Mouse (Mus musculus) stomach, embryonic 16.5 days (tissue): ENCODE data around the gene Btg3. TPM values are rescaled to one million over a fixed set of nuclear protein-coding genes. Genes with fewer than 3 reads are reported as not detected.

Experiments
- ATAC-seq: fragments of 200-750 bp; cut with Nextera tagmentation; 2 replicates; pipeline ENCODE4 v1.8.0; 2017; ENCODE audit warnings: moderate number of reproducible peaks, moderate TSS enrichment; ENCODE audit not compliant: insufficient read depth, low FRiP score
- H3K27ac ChIP-seq: fragments of 300-500 bp; sonication (generic); 2 replicates; pipeline ENCODE4 v1.5.1; 2014; ENCODE audit warnings: low read length
- H3K27me3 ChIP-seq: fragments of 300-500 bp; sonication (generic); 2 replicates; pipeline ENCODE4 v1.6.1; 2014; ENCODE audit warnings: low read length, control low read depth, mixed read lengths; ENCODE audit not compliant: control insufficient read depth, insufficient read depth
- H3K36me3 ChIP-seq: fragments of 300-500 bp; sonication (generic); 2 replicates; pipeline ENCODE4 v1.6.1; 2014; ENCODE audit warnings: low read length; ENCODE audit not compliant: control insufficient read depth, insufficient read depth
- H3K4me1 ChIP-seq: fragments of 300-500 bp; sonication (generic); 2 replicates; pipeline ENCODE4 v1.6.1; 2014; ENCODE audit warnings: low read length, control low read depth, mixed read lengths; ENCODE audit not compliant: control insufficient read depth, insufficient read depth
- H3K4me2 ChIP-seq: fragments of 300-500 bp; sonication (generic); 2 replicates; pipeline ENCODE4 v1.6.1; 2014; ENCODE audit warnings: low read depth, low read length, mixed read lengths
- H3K4me3 ChIP-seq: fragments of 300-500 bp; sonication (generic); replicated peaks from 2 replicates; pipeline ENCODE4 v1.5.1; 2014; ENCODE audit warnings: mild to moderate bottlenecking, low read length
- H3K9ac ChIP-seq: fragments of 300-500 bp; sonication (generic); 2 replicates; pipeline ENCODE4 v1.6.1; 2014; ENCODE audit warnings: low read length
- H3K9me3 ChIP-seq: fragments of 300-500 bp; sonication (generic); replicated peaks from 2 replicates; pipeline ENCODE4 v1.6.1; 2016; ENCODE audit warnings: low read length, control low read depth; ENCODE audit not compliant: control insufficient read depth
- WGBS: fragments of 180-500 bp; shearing (Covaris S2); extraction: QIAGEN DNeasy Blood & Tissue Kit; methylation state at CpG from one replicate; pipeline ENCODE4 v1.1.7; 2014; 5-methylcytosine and 5-hydroxymethylcytosine counted together
- polyA plus RNA-seq: library from polyadenylated mRNA; unstranded; fragments of >200 nt; fragmentation: Nextera tagmentation; extraction: Ambion mirVana; gene quantifications from 2 replicates; pipeline ENCODE4 v1.2.1, GENCODE M21; 2015

Gene Btg3
- polyA plus RNA-seq, 1 experiment from 2014 or later: 25.3 TPM

DNA sequence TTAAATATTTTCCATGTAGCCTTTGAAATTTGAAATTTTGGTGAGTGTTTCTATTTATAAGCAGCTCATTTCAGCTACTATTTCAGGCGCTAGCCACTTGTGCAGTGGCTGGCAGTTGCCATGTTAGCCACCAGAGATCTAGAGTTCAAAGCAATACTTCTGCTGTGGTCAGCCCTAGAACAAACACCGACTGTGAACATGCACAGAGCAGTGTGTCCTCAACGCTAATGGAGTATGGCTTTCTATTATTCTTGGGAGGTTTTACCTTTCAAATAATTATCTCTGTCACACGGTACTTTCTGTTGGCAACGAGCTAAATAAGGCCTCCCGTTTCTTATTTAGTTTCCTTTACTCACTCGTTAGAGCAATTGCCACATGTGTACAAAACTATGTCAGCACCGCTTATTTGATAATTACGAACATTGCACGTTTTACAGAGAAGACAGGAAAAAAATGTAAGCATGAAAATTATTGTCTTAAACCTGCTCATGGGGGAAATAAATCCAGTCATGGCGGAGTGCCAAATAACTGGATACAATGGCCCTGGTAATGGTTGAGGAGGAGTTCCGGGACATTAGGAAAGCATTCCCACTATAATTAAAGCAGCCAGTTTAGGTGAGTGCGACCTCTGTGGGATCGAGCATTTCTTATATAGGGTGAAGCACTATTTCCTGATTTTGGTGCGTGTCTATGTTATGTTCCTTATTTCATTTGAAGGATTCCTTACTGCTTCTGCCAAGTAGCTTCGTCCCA, 63.7 kb downstream of the Btg3 start:
- ATAC-seq: no peak
- Histone ChIP-seq H3K4me2 (no peak overlapping the region; the same call in 1 of the 2 replicates), H3K4me1 (peaks cover 15% of the 10 kb centered on the region; the same call in 1 of the 2 replicates), H3K27ac (no peak overlapping the region), H3K4me3 (no peak overlapping the region), H3K27me3 (no peaks in the 10 kb centered on the region), H3K9ac (no peak overlapping the region), H3K9me3 (no peaks in the 10 kb centered on the region), H3K36me3 (no peaks in the 10 kb centered on the region)
- 55% methylated on average over 16 of the region's 16 CpGs for WGBS

DNA sequence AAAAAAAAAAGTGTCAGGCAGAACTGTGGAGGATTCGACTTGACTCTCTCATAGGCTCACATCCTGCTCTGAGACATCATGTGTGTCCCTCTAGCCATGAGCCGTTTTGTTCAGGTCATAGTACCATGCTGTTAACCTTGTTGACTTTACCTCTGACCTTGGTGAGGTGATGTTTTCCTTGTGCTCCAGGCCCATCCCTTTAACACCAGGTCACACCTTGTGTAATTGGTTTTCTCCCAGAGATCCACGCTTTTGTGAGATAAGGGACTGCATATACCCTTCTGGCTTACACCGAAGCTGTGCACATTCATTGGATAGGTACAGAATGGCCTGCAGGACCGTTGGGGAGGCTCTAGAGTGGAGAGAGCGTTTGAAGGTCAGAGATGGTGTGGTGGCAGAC, 67.7 kb downstream of the Btg3 start:
- 60% methylated on average over 6 of the region's 6 CpGs for WGBS
- no peak overlapping the region for H3K27ac ChIP-seq

GRCm38 (mm10) chr16:78307476-78308192, 69.4 kb downstream of the Btg3 start:
- H3K4me1 ChIP-seq: no peaks in the 10 kb centered on the region; the same call in 1 of the 2 replicates
- H3K9ac ChIP-seq: no peak overlapping the region
- H3K4me2 ChIP-seq: no peak overlapping the region
- H3K27ac ChIP-seq: no peak overlapping the region
- no peaks in the 10 kb centered on the region for H3K36me3 ChIP-seq
- WGBS: 85% methylated on average over 16 of the region's 16 CpGs
- peak; percentile 54; the same call in 1 of the 2 replicates for ATAC-seq
- H3K4me3 ChIP-seq: no peak overlapping the region
- no peaks in the 10 kb centered on the region for H3K9me3 ChIP-seq
- no peaks in the 10 kb centered on the region for H3K27me3 ChIP-seq

More for the DNA sequence above, 67.7 kb downstream of the Btg3 start:
- no peak for ATAC-seq
- Histone ChIP-seq H3K9ac (no peak overlapping the region), H3K4me3 (no peak overlapping the region), H3K9me3 (no peaks in the 10 kb centered on the region), H3K27me3 (no peaks in the 10 kb centered on the region), H3K36me3 (no peaks in the 10 kb centered on the region), H3K4me2 (no peak overlapping the region), H3K4me1 (peaks cover 9% of the 10 kb centered on the region; the same call in 1 of the 2 replicates)

GRCm38 (mm10) chr16:78306606-78307005, 70.4 kb downstream of the Btg3 start:
- no peak overlapping the region for H3K4me3 ChIP-seq
- 77% methylated on average over 8 of the region's 8 CpGs for WGBS
- H3K4me1 ChIP-seq: no peaks in the 10 kb centered on the region
- no peaks in the 10 kb centered on the region for H3K36me3 ChIP-seq
- H3K27me3 ChIP-seq: no peaks in the 10 kb centered on the region
- H3K4me2 ChIP-seq: no peak overlapping the region
- no peak overlapping the region for H3K27ac ChIP-seq
- H3K9me3 ChIP-seq: no peaks in the 10 kb centered on the region
- ATAC-seq: no peak
- H3K9ac ChIP-seq: no peak overlapping the region

DNA sequence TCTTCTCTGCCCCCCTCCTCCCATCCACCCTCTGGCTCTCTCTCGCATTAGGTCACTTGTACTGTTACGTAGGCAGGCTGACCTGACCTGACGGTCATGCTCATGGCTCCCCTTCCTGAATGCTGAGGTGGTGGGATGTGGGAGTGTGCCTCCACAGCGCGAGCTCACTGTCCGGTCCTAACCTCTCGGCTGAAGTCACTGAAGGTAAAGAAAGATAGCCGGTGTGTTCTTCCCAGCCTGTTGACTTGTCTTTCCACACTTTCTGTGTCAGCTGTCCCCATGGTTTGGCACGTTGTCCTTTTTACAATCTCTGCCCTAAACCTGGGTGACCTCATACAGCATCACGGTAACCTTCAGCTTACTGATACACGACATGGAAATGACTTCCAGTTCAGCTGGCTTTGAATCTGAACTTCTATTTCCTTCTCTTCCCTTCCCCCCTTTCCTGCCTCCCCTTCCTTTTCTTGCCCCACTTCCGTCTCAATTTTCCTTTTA, 71.3 kb downstream of the Btg3 start:
- H3K27ac ChIP-seq: no peak overlapping the region
- 0 out of 2 replicates have a peak, but pooled peaks cover 5% of the 10 kb centered on the region for H3K4me1 ChIP-seq
- 75% methylated on average over 12 of the region's 12 CpGs for whole genome bisulfite sequencing
- no peak overlapping the region for H3K4me2 ChIP-seq
- no peaks in the 10 kb centered on the region for H3K36me3 ChIP-seq
- H3K9ac ChIP-seq: no peak overlapping the region
- H3K9me3 ChIP-seq: no peaks in the 10 kb centered on the region
- H3K27me3 ChIP-seq: no peaks in the 10 kb centered on the region
- ATAC-seq: no peak
- H3K4me3 ChIP-seq: no peak overlapping the region

DNA sequence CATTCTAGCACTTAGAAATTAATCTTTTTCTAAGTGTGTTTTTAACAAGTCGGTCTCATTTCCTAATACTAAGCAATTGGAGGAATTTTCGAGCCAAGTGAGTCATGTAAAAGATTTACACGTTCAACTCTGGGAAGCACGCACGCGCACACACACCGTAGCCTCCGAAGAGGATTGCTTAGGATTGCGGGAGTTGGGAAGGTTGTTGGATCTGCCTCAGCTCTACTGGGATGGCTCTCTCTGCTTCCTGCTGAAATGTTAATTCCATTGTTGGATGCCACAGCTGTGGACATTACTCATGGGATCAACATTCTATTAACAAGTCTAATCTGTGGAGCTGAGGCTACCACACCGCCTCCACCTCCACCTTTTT, 74.3 kb downstream of the Btg3 start:
- Histone ChIP-seq H3K4me2 (peak overlapping the region; percentile 92), H3K9ac (peak overlapping the region; percentile 86; the same call in 1 of the 2 replicates), H3K36me3 (no peaks in the 10 kb centered on the region), H3K9me3 (no peaks in the 10 kb centered on the region), H3K27me3 (0 out of 2 replicates have a peak, but pooled peaks cover 2% of the 10 kb centered on the region), H3K4me1 (0 out of 2 replicates have a peak, but pooled peaks cover 6% of the 10 kb centered on the region), H3K4me3 (peak overlapping the region; percentile 79), H3K27ac (peak overlapping the region; percentile 91; the same call in 1 of the 2 replicates)
- no peak for ATAC-seq
- 6% methylated on average over 10 of the region's 10 CpGs for WGBS

DNA sequence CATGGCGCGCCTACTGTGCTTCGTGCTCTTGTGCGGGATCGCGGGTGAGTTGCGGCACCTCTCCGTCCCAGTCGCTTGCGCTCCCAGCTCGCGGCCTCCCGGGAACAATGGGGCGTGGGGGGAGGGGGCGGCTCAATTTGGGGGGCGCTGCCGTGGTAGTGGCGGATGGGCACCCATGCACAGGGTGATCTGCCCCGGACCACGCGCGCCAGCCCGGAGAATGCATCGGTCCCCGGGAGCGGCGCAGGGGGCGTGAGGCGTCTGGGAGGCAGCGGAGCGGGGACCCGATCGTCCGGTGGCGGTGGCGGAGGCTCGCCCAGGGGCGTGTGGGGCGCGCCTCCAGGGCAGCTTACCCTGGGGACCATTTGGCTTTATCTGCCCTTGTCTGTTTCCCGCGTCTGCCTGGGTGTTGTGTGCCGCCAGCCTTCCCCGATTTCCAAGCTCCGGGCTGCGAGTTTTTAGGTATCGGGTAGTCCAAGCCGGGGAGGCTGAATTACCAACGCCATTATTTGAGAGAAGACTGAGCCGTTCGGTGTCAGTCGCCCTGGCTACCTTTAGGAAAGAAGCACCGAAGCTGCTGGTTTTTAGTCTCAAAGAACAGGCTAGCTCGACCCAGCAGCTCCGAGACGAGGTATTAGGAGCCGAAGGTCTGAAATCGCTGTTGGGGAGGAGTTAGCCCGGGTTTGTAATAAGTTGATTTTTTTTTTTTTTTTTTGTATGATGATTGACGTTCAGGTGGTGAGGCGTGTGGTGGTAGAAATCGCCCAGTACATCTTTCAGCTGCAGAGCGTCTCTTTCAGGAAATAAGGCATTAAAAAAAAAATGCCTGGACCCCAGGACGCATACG, 74.9 kb downstream of the Btg3 start:
- Histone ChIP-seq H3K27me3 (0 out of 2 replicates have a peak, but pooled peaks cover 2% of the 10 kb centered on the region), H3K27ac (peak overlapping the region; percentile 91), H3K9ac (peak overlapping the region; percentile 86), H3K4me1 (0 out of 2 replicates have a peak, but pooled peaks cover 6% of the 10 kb centered on the region), H3K9me3 (no peaks in the 10 kb centered on the region), H3K4me3 (peak overlapping the region; percentile 79), H3K36me3 (no peaks in the 10 kb centered on the region), H3K4me2 (peak overlapping the region; percentile 92)
- ATAC-seq: peak; percentile 37; the same call in 1 of the 2 replicates
- under 1% methylated on average over 65 of the region's 65 CpGs for WGBS

DNA sequence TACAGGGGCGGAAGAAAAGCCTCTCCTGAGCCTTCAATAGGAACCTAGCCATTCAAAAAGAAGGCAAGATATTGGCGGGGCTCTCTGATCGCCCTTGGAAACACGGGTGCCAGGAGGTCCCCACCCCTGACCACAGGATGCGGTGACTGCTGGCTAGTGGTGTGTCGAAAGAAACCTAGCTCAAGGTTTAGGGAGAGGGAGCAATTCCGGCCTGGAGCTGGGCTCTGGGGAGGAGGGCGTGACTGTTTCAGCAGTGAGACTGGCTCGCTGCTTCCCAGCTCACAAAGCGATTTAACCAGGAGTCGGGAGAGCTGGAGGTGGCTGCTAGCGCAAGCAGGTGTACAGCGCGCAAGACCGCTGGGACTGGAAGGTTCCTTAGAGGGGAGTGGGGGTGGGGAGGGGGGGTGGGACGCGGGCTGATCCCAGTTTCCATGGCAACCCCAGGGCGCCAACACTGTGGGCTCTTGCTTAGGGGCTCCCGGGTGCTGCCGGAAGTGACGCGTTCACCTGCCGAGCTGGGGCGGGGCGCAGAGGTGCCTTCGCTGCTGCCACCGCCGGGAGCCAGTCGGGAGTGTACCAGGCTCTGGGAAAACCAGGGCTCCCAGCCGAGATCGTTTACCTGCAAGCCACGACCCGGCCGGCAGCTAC, 75.7 kb downstream of the Btg3 start, which contains the start of gene Cxadr:
TSS of gene Cxadr (plus strand) at position 307 of the 648 bp plus-strand sequence.
- H3K4me2 ChIP-seq: peak within 1 kb of the TSS; percentile 92
- H3K27ac ChIP-seq: peak within 1 kb of the TSS; percentile 91
- H3K9me3 ChIP-seq: no peaks in the 10 kb centered on the region
- ATAC-seq: peak; percentile 92
- 0 out of 2 replicates have a peak, but pooled peaks cover 2% of the 10 kb centered on the region for H3K27me3 ChIP-seq
- under 1% methylated on average over 34 of the region's 34 CpGs for WGBS
- H3K36me3 ChIP-seq: no peaks in the 10 kb centered on the region
- H3K4me1 ChIP-seq: 0 out of 2 replicates have a peak, but pooled peaks cover 6% of the 10 kb centered on the region
- peak within 1 kb of the TSS; percentile 86 for H3K9ac ChIP-seq
- H3K4me3 ChIP-seq: peak within 1 kb of the TSS; percentile 79
